Mouse (Mus musculus): ENCODE results near the gene Chd1l.

GRCm38 (mm10) chr3:97630746-97631145, 20.7 kb upstream of the Chd1l start:
- TF ChIP-seq POLR2A (IDR thresholded peaks at IDR 0.05; ENCODE audit: low read depth, low read length) = no peak
- no peak for TF ChIP-seq CTCF (IDR thresholded peaks at IDR 0.05; ENCODE audit: borderline replicate concordance, insufficient read depth, low read length)
